Mouse (Mus musculus) CD4-positive helper T cell, adult 2 months (primary cell): ENCODE data around the gene Ncbp2.

ENCODE experiments used
- DNase-seq: peaks from one replicate; pipeline ENCODE4 v3.0.0-alpha.2; 2012; ENCODE audit warnings: low read depth, missing footprints, low spot score

Ncbp2 gene

GRCm38 (mm10) chr16:32008529-32009293 is 60.4 kb downstream of the Ncbp2 start:
- DNase-seq: no peak

GRCm38 (mm10) chr16:32009913-32010312 is 61.6 kb downstream of the Ncbp2 start:
- DNase-seq: peak; percentile 21

DNA sequence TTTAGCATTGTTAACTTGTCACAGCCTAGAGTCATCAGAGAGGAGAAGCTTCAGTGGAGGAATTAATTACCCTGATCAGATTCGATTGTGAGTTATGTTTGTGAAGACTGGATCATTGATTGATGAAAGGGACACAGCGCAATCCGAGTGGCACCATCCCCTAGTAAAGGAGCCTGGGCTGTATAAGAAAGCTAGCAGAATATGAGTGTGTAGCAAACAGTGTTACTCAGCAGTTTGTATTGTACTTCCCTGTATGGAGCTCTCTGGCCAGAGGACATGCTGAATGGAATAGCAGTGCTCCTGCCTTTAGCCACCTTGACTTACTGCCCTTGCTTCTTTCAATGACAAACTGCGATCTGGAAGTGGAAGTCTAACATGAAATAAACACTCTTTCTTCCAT is 62.0 kb downstream of the Ncbp2 start:
- DNase-seq: no peak
